Mouse (Mus musculus): Measurements from ENCODE around the gene Mrpl46. TPM values are rescaled to one million over a fixed set of nuclear protein-coding genes. Genes with fewer than 3 reads are reported as not detected.

The Mrpl46 gene
- polyA plus RNA-seq, 1 experiment from 2014 or later = 80.4 TPM

DNA sequence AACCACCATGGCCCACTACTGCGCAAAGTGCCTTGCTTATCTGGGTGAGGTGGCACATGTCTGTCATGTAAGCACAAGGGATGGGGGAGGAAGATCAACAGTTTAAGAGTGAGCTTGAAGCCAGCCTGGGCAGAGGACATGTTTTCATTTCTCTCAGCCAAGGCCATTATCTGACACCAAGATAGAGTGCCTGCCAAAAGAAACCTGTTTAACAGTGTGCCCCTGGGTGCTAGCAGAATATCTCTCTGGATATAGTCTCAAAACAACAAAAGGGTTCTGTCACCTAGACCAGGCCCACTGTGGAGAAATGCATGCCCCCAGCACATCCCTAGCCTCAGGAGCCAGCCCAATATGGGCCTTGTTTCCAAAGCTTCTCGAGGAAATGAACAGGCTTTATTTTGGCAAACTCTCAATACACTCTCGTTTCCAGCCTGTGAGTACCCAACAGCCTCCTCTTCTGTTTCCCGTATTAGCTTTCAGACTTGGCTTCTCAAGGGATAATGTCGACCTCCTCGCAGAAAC, 11.3 kb upstream of the Mrpl46 start:
- Histone ChIP-seq H3K9me3 (replicated peaks; ENCODE audit: low read length) (no peaks in the 10 kb centered on the region), H3K9ac (ENCODE audit: low read depth, low read length) (no peak overlapping the region), H3K36me3 (ENCODE audit: insufficient read depth, low read length) (peaks cover 11% of the 10 kb centered on the region), H3K4me2 (ENCODE audit: low read length) (no peak overlapping the region), H3K27me3 (ENCODE audit: insufficient read depth, low read length) (no peaks in the 10 kb centered on the region), H3K4me1 (replicated peaks; ENCODE audit: insufficient read depth, low read length) (no peaks in the 10 kb centered on the region), H3K27ac (no peak overlapping the region), H3K4me3 (replicated peaks; ENCODE audit: low read depth, low read length) (no peak overlapping the region)
- 61% methylated on average over 6 of the region's 6 CpGs for WGBS
- no peak for TF ChIP-seq CTCF (IDR thresholded peaks at IDR 0.05; ENCODE audit: low read depth)
- ATAC-seq (replicated peaks; ENCODE audit: low FRiP score, low read depth) = no peak
- no peak for DNase-seq (ENCODE audit: low spot score)

DNA sequence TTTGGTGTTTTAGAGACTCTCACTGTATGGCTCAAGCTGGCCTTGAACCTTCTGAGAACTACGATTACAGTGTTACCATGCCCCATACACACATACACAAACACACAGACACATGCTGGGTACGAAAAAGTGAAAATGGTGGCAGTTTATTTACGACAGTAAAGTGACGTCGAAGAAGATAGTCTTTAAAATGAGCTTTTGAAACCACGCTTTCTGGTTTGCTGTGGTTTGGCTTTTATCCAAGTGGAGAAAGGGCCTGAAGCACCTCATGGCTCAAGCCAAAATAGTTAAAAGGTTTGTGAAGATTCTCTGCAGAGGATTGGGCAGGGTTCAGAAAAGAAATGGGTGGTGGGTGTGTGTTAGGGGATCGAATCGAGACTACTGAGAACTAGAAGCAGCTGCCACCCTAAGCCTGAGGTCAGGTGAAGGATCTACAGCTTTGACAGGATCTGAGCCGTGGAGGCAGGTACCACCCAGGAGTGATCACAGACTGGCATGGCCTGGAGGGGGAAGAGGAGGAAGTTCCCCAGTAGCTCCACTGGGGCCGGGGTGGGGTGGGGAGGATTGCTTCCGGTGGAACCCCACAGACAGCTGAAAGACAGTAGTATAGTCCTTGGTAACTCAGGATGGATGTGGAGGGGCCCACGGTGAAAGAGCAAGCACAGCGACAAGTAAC, 10.7 kb upstream of the Mrpl46 start:
- Histone ChIP-seq H3K4me2 (ENCODE audit: low read length) (no peak overlapping the region), H3K27me3 (ENCODE audit: insufficient read depth, low read length) (no peaks in the 10 kb centered on the region), H3K27ac (no peak overlapping the region), H3K9ac (ENCODE audit: low read depth, low read length) (no peak overlapping the region), H3K4me1 (replicated peaks; ENCODE audit: insufficient read depth, low read length) (no peaks in the 10 kb centered on the region), H3K4me3 (replicated peaks; ENCODE audit: low read depth, low read length) (no peak overlapping the region), H3K36me3 (ENCODE audit: insufficient read depth, low read length) (peaks cover 15% of the 10 kb centered on the region), H3K9me3 (replicated peaks; ENCODE audit: low read length) (no peaks in the 10 kb centered on the region)
- DNase-seq (ENCODE audit: low spot score) (no peak), ATAC-seq (replicated peaks; ENCODE audit: low FRiP score, low read depth) (no peak)
- TF ChIP-seq CTCF (IDR thresholded peaks at IDR 0.05; ENCODE audit: low read depth) = no peak
- 79% methylated on average over 13 of the region's 13 CpGs for WGBS

DNA sequence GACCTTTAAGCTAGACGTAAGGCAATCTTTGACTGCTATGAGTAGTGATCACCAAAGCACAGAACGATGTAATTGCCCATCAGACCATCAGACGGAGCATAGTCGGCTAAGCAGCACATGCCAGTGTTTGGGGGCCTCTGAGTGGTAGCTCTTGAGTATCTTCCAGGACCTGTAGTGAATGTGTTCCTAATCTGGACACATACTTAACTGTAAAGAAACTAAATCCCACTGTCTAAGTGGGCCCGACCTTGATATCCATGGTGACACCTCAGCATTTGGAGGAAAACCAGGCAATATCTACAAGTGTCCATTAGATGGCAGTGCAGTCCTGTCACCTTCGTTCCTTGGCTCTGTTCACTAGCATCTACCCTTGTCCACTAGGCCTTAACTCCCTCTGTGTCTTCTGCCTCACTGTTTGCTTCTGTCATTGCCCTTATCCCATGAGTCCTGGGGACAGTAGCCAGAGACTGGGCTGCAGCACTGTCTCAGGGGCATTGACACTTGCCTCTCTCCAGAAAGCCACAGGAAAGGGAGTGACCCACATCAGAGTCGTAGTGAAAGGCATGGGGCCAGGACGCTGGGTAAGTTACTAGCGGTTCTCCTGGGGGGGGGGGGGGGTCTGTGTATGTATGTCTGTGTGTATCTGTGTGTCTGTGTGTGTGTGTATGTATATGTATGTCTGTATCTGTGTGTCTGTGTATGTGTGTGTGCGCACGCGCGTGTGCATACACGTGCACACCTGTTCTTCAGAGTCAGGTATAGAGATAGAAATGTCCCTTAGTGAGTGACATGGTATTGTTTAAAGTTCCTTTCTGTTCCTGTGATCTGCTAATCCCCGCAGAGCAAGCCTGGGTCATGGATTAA, 8.3 kb upstream of the Mrpl46 start:
- DNase-seq (ENCODE audit: low spot score) (peak; percentile 89), ATAC-seq (replicated peaks; ENCODE audit: low FRiP score, low read depth) (peak; percentile 66; the same call in 1 of the 2 replicates)
- Histone ChIP-seq H3K36me3 (ENCODE audit: insufficient read depth, low read length) (peaks cover 17% of the 10 kb centered on the region), H3K9me3 (replicated peaks; ENCODE audit: low read length) (no peaks in the 10 kb centered on the region), H3K4me3 (replicated peaks; ENCODE audit: low read depth, low read length) (no peak overlapping the region), H3K4me1 (replicated peaks; ENCODE audit: insufficient read depth, low read length) (no peaks in the 10 kb centered on the region), H3K9ac (ENCODE audit: low read depth, low read length) (no peak overlapping the region), H3K27me3 (ENCODE audit: insufficient read depth, low read length) (no peaks in the 10 kb centered on the region), H3K4me2 (ENCODE audit: low read length) (no peak overlapping the region), H3K27ac (no peak overlapping the region)
- TF ChIP-seq CTCF (IDR thresholded peaks at IDR 0.05; ENCODE audit: low read depth) = peak; percentile 95
- 77% methylated on average over 15 of the region's 15 CpGs for WGBS

DNA sequence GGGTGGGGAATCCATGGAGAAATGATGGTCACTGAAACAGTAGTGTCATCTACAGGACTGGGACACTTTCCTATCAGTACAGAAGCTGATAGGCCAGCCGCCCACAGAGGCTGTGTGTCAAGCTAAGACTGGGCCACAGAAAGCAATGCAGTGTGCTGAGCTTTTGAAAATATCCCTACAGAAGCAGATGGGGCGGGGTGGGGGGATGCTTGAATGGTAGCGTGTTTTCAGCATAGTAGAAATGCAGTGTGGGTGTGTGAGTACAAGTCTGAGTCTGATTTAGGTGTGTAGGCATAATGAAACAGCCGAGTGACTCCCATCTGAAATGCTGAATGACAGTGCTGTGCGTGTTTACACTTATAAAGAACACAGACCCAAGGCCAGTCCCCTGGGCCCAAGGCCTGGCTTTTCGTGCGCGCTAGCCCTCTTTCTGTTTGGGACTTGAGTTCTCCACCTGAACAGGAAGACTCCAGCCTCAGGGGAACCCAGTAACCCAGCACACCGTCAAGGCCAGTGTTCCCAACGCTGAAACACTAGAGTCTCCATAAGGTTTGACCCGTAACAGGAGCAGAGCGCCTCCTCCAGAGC, 4.6 kb upstream of the Mrpl46 start:
- Histone ChIP-seq H3K4me2 (ENCODE audit: low read length) (no peak overlapping the region), H3K4me1 (replicated peaks; ENCODE audit: insufficient read depth, low read length) (peaks cover 4% of the 10 kb centered on the region; the same call in 1 of the 2 replicates), H3K36me3 (ENCODE audit: insufficient read depth, low read length) (peaks cover 17% of the 10 kb centered on the region), H3K27ac (no peak overlapping the region), H3K9ac (ENCODE audit: low read depth, low read length) (no peak overlapping the region), H3K27me3 (ENCODE audit: insufficient read depth, low read length) (no peaks in the 10 kb centered on the region), H3K4me3 (replicated peaks; ENCODE audit: low read depth, low read length) (no peak overlapping the region), H3K9me3 (replicated peaks; ENCODE audit: low read length) (no peaks in the 10 kb centered on the region)
- ATAC-seq (replicated peaks; ENCODE audit: low FRiP score, low read depth) (no peak), DNase-seq (ENCODE audit: low spot score) (no peak)
- 86% methylated on average over 12 of the region's 12 CpGs for WGBS
- no peak for TF ChIP-seq CTCF (IDR thresholded peaks at IDR 0.05; ENCODE audit: low read depth)

DNA sequence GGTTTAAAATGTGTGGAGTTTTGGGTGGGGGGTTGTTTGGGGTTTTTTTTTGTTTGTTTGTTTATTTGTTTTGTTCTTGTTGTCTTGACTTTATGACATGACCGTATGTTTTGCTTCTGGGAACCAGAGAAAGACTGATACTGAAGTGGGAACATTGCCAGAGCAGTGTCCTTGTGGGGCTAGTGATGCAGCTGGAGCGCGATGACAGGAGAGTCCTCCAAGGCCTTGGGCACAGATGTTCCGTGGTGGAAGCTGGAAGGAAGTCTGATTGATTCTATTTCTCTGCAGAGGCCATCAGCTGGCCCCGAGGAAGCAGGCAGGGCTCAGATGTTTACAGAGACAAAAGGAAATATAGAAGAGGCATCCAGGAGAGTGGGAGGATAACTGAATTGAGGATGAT, 2.6 kb upstream of the Mrpl46 start:
- peaks cover 9% of the 10 kb centered on the region for H3K4me1 ChIP-seq (replicated peaks; ENCODE audit: insufficient read depth, low read length)
- peaks cover 15% of the 10 kb centered on the region for H3K36me3 ChIP-seq (ENCODE audit: insufficient read depth, low read length)
- no peak for TF ChIP-seq CTCF (IDR thresholded peaks at IDR 0.05; ENCODE audit: low read depth)
- no peak overlapping the region for H3K4me3 ChIP-seq (replicated peaks; ENCODE audit: low read depth, low read length)
- H3K27me3 ChIP-seq (ENCODE audit: insufficient read depth, low read length) = no peaks in the 10 kb centered on the region
- H3K4me2 ChIP-seq (ENCODE audit: low read length) = no peak overlapping the region
- no peak overlapping the region for H3K27ac ChIP-seq
- H3K9me3 ChIP-seq (replicated peaks; ENCODE audit: low read length) = no peaks in the 10 kb centered on the region
- 80% methylated on average over 5 of the region's 5 CpGs for WGBS
- ATAC-seq (replicated peaks; ENCODE audit: low FRiP score, low read depth) = no peak
- DNase-seq (ENCODE audit: low spot score) = no peak
- no peak overlapping the region for H3K9ac ChIP-seq (ENCODE audit: low read depth, low read length)

DNA sequence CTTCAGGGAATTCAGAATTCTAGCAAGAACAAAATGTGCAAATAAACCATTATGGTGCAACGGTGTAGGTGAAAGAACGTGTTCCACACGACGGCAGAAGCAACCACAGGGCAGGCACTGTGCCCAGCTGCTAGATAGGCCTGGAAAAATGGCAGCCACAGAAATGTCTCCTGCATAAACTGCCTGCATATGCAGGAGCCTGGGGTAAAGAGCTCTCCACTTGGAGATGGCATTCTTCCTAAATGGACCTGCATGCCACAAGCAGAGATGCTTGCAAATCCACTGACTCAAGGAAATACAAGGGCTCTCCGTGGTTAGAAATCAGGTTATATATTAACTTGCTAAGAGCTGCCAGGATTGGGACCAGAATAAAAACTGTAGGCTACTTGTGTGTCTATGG, 4.6 kb downstream of the Mrpl46 start:
- Histone ChIP-seq H3K9ac (ENCODE audit: low read depth, low read length) (no peak overlapping the region), H3K27me3 (ENCODE audit: insufficient read depth, low read length) (no peaks in the 10 kb centered on the region), H3K4me3 (replicated peaks; ENCODE audit: low read depth, low read length) (no peak overlapping the region), H3K4me1 (replicated peaks; ENCODE audit: insufficient read depth, low read length) (peaks cover 7% of the 10 kb centered on the region), H3K4me2 (ENCODE audit: low read length) (no peak overlapping the region), H3K9me3 (replicated peaks; ENCODE audit: low read length) (no peaks in the 10 kb centered on the region), H3K36me3 (ENCODE audit: insufficient read depth, low read length) (peaks cover 45% of the 10 kb centered on the region), H3K27ac (no peak overlapping the region)
- no peak for ATAC-seq (replicated peaks; ENCODE audit: low FRiP score, low read depth)
- no peak for TF ChIP-seq CTCF (IDR thresholded peaks at IDR 0.05; ENCODE audit: low read depth)
- no peak for DNase-seq (ENCODE audit: low spot score)
- 87% methylated on average over 5 of the region's 5 CpGs for WGBS

All from kidney, postnatal 0 days (tissue).